10 mouse cellular contexts compared by ENCODE assay signal in genomic region chr10:80423562-80423961, GRCm38 (mm10). TPM values are rescaled to one million over a fixed set of nuclear protein-coding genes. Genes with fewer than 3 reads are reported as not detected.
DNase-seq lines count a peak whose midpoint lies in the region; ATAC-seq and TF ChIP-seq lines count a peak whose summit lies in the region.
"Had no signal": no experiment of that assay in that cellular context is flagged by ENCODE, and none has a peak within 500 bp of the region (broad histone marks: within the 10 kb centered on the region; RNA-seq: fewer than 3 reads in every experiment).

No protein-coding gene starts in this region.

- peak; percentile 45 for DNase-seq in heart, postnatal 4 days
- no peak for DNase-seq in heart, adult 9 months (ENCODE audit: low spot score in 2 of 2)
- peak; percentile 47 for DNase-seq in mesoderm, embryonic 11.5 days (ENCODE audit: low read depth, low spot score)
- DNase-seq in urinary bladder, adult 2 months (ENCODE audit: low spot score) = no peak
- no peak for DNase-seq in gastrocnemius, adult 2 months

- H3K9me3 ChIP-seq in ES-Bruce4 (replicated peaks; ENCODE audit: control insufficient read depth, insufficient read depth, low read length, poor library complexity, severe bottlenecking) = no peaks in the 10 kb centered on the region

- no peak for TF ChIP-seq CTCF in ES-Bruce4 (IDR thresholded peaks at IDR 0.05; ENCODE audit: low read depth, low read length)
- no peak for TF ChIP-seq CTCF in gastrocnemius, adult 2 months (IDR thresholded peaks at IDR 0.05)

- H3K36me3 ChIP-seq in ES-Bruce4 (ENCODE audit: control insufficient read depth, insufficient read depth, low read length, poor library complexity, severe bottlenecking) = peaks cover 48% of the 10 kb centered on the region

- 0 out of 2 replicates have a peak overlapping the region, but pooled peaks have one; percentile 17 for H3K9ac ChIP-seq in ES-Bruce4 (ENCODE audit: low read depth, poor library complexity, severe bottlenecking)
- H3K9ac ChIP-seq: midbrain, embryonic 12.5 days had no signal

- peak overlapping the region; percentile 87 for H3K27ac ChIP-seq in ES-Bruce4 (ENCODE audit: insufficient read depth, low read length)
- H3K27ac ChIP-seq in gastrocnemius, adult 2 months = no peak overlapping the region
- H3K27ac ChIP-seq: heart, adult 2 months; midbrain, embryonic 12.5 days had no signal

- no peak for TF ChIP-seq EP300 in ES-Bruce4 (IDR thresholded peaks at IDR 0.05; ENCODE audit: insufficient read depth, low read depth, low read length)

- no peaks in the 10 kb centered on the region for H3K27me3 ChIP-seq in ES-Bruce4 (ENCODE audit: control insufficient read depth, insufficient read depth, low read length, poor library complexity, severe bottlenecking)
- H3K27me3 ChIP-seq: midbrain, embryonic 12.5 days had no signal

- TF ChIP-seq POLR2A in ES-Bruce4 (IDR thresholded peaks at IDR 0.05; ENCODE audit: insufficient read depth, low read length) = no peak

- intact Hi-C loops in gastrocnemius, adult 2 months (cut with DNase I) = no loop called here

- H3K4me3 ChIP-seq in ES-Bruce4 (ENCODE audit: low read depth, low read length) = no peak overlapping the region
- H3K4me3 ChIP-seq in gastrocnemius, adult 2 months = no peak overlapping the region
- H3K4me3 ChIP-seq: heart, adult 2 months; midbrain, embryonic 12.5 days had no signal

- peak; percentile 55 for ATAC-seq in erythroblast, adult 5-6 weeks (replicated peaks; ENCODE audit: low FRiP score, poor library complexity, severe bottlenecking)
- no peak for ATAC-seq in frontal cortex, adult (ENCODE audit: low TSS enrichment)

- peaks cover 4% of the 10 kb centered on the region for H3K4me1 ChIP-seq in ES-Bruce4 (ENCODE audit: control insufficient read depth, insufficient read depth, low read length)

RNA-seq across cellular contexts. Expression of gene Tcf3, which starts 9.9 kb away (rescaled TPM):
- 10 to 100 TPM; 58.6 to 60.1 TPM for total RNA-seq in heart, postnatal 4 days (2021)
- 78.0 and 78.2 TPM in 2 replicates for polyA plus RNA-seq in ES-Bruce4 (2011; ENCODE audit: insufficient read depth, insufficient read length, low read depth, missing spikeins)
- total RNA-seq in erythroblast, adult 5-6 weeks (2015; ENCODE audit: low replicate concordance) = 30.7 and 31.1 TPM in 2 replicates
- total RNA-seq in erythroblast, adult 5-6 weeks (2017; ENCODE audit: low replicate concordance) = 27.9 and 39.6 TPM in 2 replicates
- 29.7 and 35.4 TPM in 2 replicates for polyA plus RNA-seq in urinary bladder, adult 2 months (2012; rRNA removed)
- total RNA-seq in gastrocnemius, adult 2 months (2021) = 10 to 100 TPM; 11.1 to 12.0 TPM

RNA-seq across cellular contexts. Expression of gene Uqcr11, which starts 16.9 kb away (rescaled TPM):
- total RNA-seq in heart, postnatal 4 days (2021) = 1,000 to 10,000 TPM; 1,257 to 1,372 TPM
- polyA plus RNA-seq in ES-Bruce4 (2011; ENCODE audit: insufficient read depth, insufficient read length, low read depth, missing spikeins) = 199 and 223 TPM in 2 replicates
- 38.2 and 42.4 TPM in 2 replicates for total RNA-seq in erythroblast, adult 5-6 weeks (2015; ENCODE audit: low replicate concordance)
- 56.0 and 60.8 TPM in 2 replicates for total RNA-seq in erythroblast, adult 5-6 weeks (2017; ENCODE audit: low replicate concordance)
- 883 and 983 TPM in 2 replicates for polyA plus RNA-seq in urinary bladder, adult 2 months (2012; rRNA removed)
- total RNA-seq in gastrocnemius, adult 2 months (2021) = 1,000 to 10,000 TPM in 1 of 2 experiments, 100 to 1,000 TPM in 1; 776 to 1,068 TPM

RNA-seq across cellular contexts. Expression of gene Mbd3, which starts 24.2 kb away (rescaled TPM):
- total RNA-seq in heart, postnatal 4 days (2021) = 100 to 1,000 TPM; 137 to 140 TPM
- 81.3 and 84.8 TPM in 2 replicates for polyA plus RNA-seq in ES-Bruce4 (2011; ENCODE audit: insufficient read depth, insufficient read length, low read depth, missing spikeins)
- total RNA-seq in erythroblast, adult 5-6 weeks (2015; ENCODE audit: low replicate concordance) = 11.9 and 38.4 TPM in 2 replicates
- 10.5 and 21.3 TPM in 2 replicates for total RNA-seq in erythroblast, adult 5-6 weeks (2017; ENCODE audit: low replicate concordance)
- polyA plus RNA-seq in urinary bladder, adult 2 months (2012; rRNA removed) = 112 and 119 TPM in 2 replicates
- total RNA-seq in gastrocnemius, adult 2 months (2021) = 100 to 1,000 TPM; 105 to 116 TPM

RNA-seq across cellular contexts. Expression of gene Mex3d, which starts 36.1 kb away (rescaled TPM):
- total RNA-seq in heart, postnatal 4 days (2021) = 10 to 100 TPM; 20.2 to 22.2 TPM
- 25.0 and 28.0 TPM in 2 replicates for polyA plus RNA-seq in ES-Bruce4 (2011; ENCODE audit: insufficient read depth, insufficient read length, low read depth, missing spikeins)
- 1.5 TPM in 1 of 2 replicates, not detected in the other for total RNA-seq in erythroblast, adult 5-6 weeks (2015; ENCODE audit: low replicate concordance)
- 0.51 and 0.70 TPM in 2 replicates for total RNA-seq in erythroblast, adult 5-6 weeks (2017; ENCODE audit: low replicate concordance)
- polyA plus RNA-seq in urinary bladder, adult 2 months (2012; rRNA removed) = 11.2 and 11.5 TPM in 2 replicates
- 1 to 10 TPM; 4.7 to 5.1 TPM for total RNA-seq in gastrocnemius, adult 2 months (2021)

Comparison
In these comparisons a context has a peak if more than half of its experiments do, and no peak if none do; other contexts are left out.
1. DNase-seq: peak in heart, postnatal 4 days (single experiment) and mesoderm, embryonic 11.5 days (single experiment); none in heart, adult 9 months (0 of 2), urinary bladder, adult 2 months (single experiment) and gastrocnemius, adult 2 months (single experiment).
2. RNA of gene Uqcr11, which starts 16.9 kb away (total RNA-seq): 1,257 to 1,372 TPM in heart, postnatal 4 days and 776 to 1,068 TPM in gastrocnemius, adult 2 months; 38.2 to 60.8 TPM in erythroblast, adult 5-6 weeks; every median in the first group is over 10 times any median in the second.